Mouse (Mus musculus): ENCODE results near the gene Pnpla1. TPM values are rescaled to one million over a fixed set of nuclear protein-coding genes. Genes with fewer than 3 reads are reported as not detected.
"Not testable (repeated sequence)": the region's sequence is repeated elsewhere in the genome, so short reads cannot be mapped to it uniquely, and the experiment has no call there.

Gene Pnpla1
- polyA plus RNA-seq, 1 experiment from 2014 or later, result 13.8 TPM

GRCm38 (mm10) chr17:28824896-28825295 lies 33.3 kb upstream of the Pnpla1 start:
- Histone ChIP-seq H3K27ac (no peak overlapping the region), H3K9me3 (no peaks in the 10 kb centered on the region), H3K4me3 (no peak overlapping the region), H3K9ac (no peak overlapping the region), H3K4me1 (no peaks in the 10 kb centered on the region), H3K4me2 (no peak overlapping the region), H3K27me3 (no peaks in the 10 kb centered on the region), H3K36me3 (peaks cover 98% of the 10 kb centered on the region)
- ATAC-seq (ENCODE audit: insufficient number of reproducible peaks, low FRiP score, low TSS enrichment, low read depth), result no peak
- WGBS, result 77% methylated on average over 6 of the region's 6 CpGs

DNA sequence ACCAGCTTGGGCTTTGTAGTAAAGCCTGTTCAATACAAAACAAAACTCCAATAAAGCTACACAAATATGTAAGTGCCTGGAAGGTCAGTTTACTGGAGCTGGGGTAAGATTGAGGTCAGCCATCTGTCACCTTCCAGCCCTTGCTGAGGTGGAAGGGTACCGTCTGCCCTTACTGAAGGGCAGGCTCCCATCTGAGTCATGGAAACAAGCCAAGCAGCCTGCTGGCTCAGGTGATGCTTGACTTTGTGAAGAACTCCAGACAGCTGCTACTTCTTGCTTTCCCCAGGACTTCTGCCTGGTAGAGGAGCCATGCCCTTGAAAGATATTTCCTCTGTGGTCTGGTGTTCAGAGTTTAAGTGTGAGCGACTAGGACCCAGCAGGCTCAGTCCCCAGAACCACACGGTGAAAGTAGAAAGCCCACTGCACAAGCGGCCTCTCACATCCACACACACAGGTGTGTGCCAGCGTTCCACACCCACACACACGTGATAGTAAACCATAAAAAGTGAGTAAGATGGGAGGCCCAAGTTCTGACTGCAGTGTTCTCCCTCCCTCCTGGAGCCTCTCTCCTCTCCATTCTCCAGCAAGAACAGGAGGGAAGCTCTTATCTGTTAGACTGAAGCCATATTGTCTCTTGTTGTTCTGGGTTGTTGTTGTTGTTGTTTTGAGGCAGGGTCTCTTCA lies 32.7 kb upstream of the Pnpla1 start:
- peaks cover 99% of the 10 kb centered on the region for H3K36me3 ChIP-seq
- H3K9ac ChIP-seq, result no peak overlapping the region
- H3K9me3 ChIP-seq, result no peaks in the 10 kb centered on the region
- no peaks in the 10 kb centered on the region for H3K27me3 ChIP-seq
- H3K4me1 ChIP-seq, result no peaks in the 10 kb centered on the region
- ATAC-seq (ENCODE audit: insufficient number of reproducible peaks, low FRiP score, low TSS enrichment, low read depth), result no peak
- no peak overlapping the region for H3K27ac ChIP-seq
- WGBS, result 79% methylated on average over 6 of the region's 6 CpGs
- H3K4me3 ChIP-seq, result no peak overlapping the region
- no peak overlapping the region for H3K4me2 ChIP-seq

- no peak for ATAC-seq (ENCODE audit: insufficient number of reproducible peaks, low FRiP score, low TSS enrichment, low read depth)
- Histone ChIP-seq H3K4me2 (no peak overlapping the region), H3K36me3 (peaks cover 99% of the 10 kb centered on the region), H3K4me1 (no peaks in the 10 kb centered on the region), H3K9me3 (no peaks in the 10 kb centered on the region), H3K27ac (no peak overlapping the region), H3K4me3 (no peak overlapping the region), H3K27me3 (no peaks in the 10 kb centered on the region), H3K9ac (no peak overlapping the region)
- 92% methylated on average over 8 of the region's 8 CpGs for WGBS
Observed at GRCm38 (mm10) chr17:28827665-28828231, 30.5 kb upstream of the Pnpla1 start.

DNA sequence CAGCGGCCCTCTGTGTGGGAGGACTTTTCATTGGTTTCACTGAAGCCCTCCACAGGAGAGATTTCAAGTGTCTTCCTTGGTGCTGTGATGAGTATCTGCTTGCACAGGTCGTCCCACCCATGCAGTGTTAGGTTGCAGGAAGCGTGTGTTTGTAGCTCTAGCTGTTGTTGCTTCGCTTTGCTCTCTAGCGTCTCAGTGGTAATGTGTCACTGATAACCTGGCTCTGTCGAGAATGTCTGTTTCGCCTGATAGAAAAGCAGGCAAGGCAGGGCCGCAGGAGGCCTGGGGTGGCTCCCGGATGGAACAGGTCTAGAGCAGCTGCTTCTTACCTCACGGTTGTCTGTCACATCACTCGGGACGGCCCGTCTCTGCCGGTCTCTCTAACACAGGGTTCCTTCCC lies 29.1 kb upstream of the Pnpla1 start:
- Histone ChIP-seq H3K4me3 (no peak overlapping the region), H3K9me3 (no peaks in the 10 kb centered on the region), H3K4me1 (no peaks in the 10 kb centered on the region), H3K4me2 (no peak overlapping the region), H3K36me3 (peaks cover 98% of the 10 kb centered on the region), H3K27ac (no peak overlapping the region), H3K27me3 (no peaks in the 10 kb centered on the region), H3K9ac (no peak overlapping the region)
- WGBS, result 87% methylated on average over 14 of the region's 14 CpGs
- no peak for ATAC-seq (ENCODE audit: insufficient number of reproducible peaks, low FRiP score, low TSS enrichment, low read depth)

GRCm38 (mm10) chr17:28831065-28831464 lies 27.1 kb upstream of the Pnpla1 start:
- 65% methylated on average over 8 of the region's 8 CpGs for WGBS
- Histone ChIP-seq H3K9ac (no peak overlapping the region), H3K4me3 (no peak overlapping the region), H3K9me3 (no peaks in the 10 kb centered on the region), H3K27me3 (no peaks in the 10 kb centered on the region), H3K4me1 (no peaks in the 10 kb centered on the region), H3K27ac (no peak overlapping the region), H3K36me3 (peaks cover 97% of the 10 kb centered on the region), H3K4me2 (no peak overlapping the region)
- no peak for ATAC-seq (ENCODE audit: insufficient number of reproducible peaks, low FRiP score, low TSS enrichment, low read depth)

DNA sequence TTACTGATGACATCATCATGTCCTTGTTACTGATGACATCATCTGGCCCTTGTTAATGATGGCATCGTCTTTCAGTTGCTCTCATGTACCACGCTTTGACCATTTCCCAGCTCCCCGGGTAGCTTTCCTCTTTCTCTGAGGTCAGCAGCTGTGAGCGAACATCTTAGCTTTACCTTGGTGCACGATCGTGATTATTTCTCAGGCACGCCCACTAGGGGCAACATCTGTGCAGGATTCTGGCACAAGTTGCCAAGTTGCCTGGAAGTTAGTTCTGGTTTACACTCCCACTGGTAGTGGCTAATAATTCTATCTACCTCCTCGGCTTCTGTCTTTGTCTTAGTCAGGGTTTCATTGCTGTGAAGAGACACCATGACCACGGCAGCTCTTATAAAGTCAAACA lies 26.2 kb upstream of the Pnpla1 start:
- Histone ChIP-seq H3K4me1 (no peaks in the 10 kb centered on the region), H3K9me3 (no peaks in the 10 kb centered on the region), H3K27me3 (no peaks in the 10 kb centered on the region), H3K36me3 (peaks cover 97% of the 10 kb centered on the region), H3K9ac (no peak overlapping the region), H3K27ac (no peak overlapping the region), H3K4me3 (no peak overlapping the region), H3K4me2 (no peak overlapping the region)
- ATAC-seq (ENCODE audit: insufficient number of reproducible peaks, low FRiP score, low TSS enrichment, low read depth), result no peak
- WGBS, result 74% methylated on average over 9 of the region's 9 CpGs

- WGBS, result 93% methylated on average over 3 of the region's 3 CpGs
- Histone ChIP-seq H3K4me2 (no peak overlapping the region), H3K27ac (no peak overlapping the region), H3K4me3 (no peak overlapping the region), H3K4me1 (no peaks in the 10 kb centered on the region), H3K27me3 (no peaks in the 10 kb centered on the region), H3K9ac (no peak overlapping the region), H3K9me3 (no peaks in the 10 kb centered on the region), H3K36me3 (peaks cover 98% of the 10 kb centered on the region)
- ATAC-seq (ENCODE audit: insufficient number of reproducible peaks, low FRiP score, low TSS enrichment, low read depth), result no peak
Observed at GRCm38 (mm10) chr17:28832875-28833274, 25.3 kb upstream of the Pnpla1 start.

DNA sequence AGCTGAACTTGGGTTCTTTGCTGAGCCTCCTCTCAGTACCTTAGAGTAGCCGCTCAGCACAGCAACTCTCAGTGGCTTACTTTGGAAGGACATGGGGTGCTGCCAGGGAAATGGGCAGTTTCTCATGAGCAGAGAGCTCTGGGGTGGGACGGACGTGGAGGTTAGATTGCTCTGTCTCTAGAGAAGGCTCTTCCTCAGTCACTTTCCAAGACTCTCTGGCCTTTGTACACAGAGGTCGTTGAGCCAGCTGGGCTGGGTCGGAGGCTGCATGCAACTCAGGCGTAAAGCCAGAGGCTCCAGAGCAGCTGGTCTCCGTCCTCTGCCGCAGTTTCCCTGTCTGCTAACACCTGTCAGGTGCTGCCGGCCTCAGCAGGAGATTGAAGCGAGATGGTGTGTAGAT lies 23.5 kb upstream of the Pnpla1 start:
- Histone ChIP-seq H3K9me3 (no peaks in the 10 kb centered on the region), H3K9ac (no peak overlapping the region), H3K36me3 (peaks cover 97% of the 10 kb centered on the region), H3K27ac (no peak overlapping the region), H3K4me3 (no peak overlapping the region), H3K27me3 (no peaks in the 10 kb centered on the region), H3K4me1 (no peaks in the 10 kb centered on the region), H3K4me2 (no peak overlapping the region)
- ATAC-seq (ENCODE audit: insufficient number of reproducible peaks, low FRiP score, low TSS enrichment, low read depth), result no peak
- WGBS, result 78% methylated on average over 10 of the region's 10 CpGs

- no peak overlapping the region for H3K4me3 ChIP-seq
- no peak overlapping the region for H3K27ac ChIP-seq
- 92% methylated on average over 7 of the region's 7 CpGs for WGBS
- H3K9me3 ChIP-seq, result no peaks in the 10 kb centered on the region
- no peaks in the 10 kb centered on the region for H3K27me3 ChIP-seq
- peaks cover 69% of the 10 kb centered on the region for H3K36me3 ChIP-seq
- H3K4me2 ChIP-seq, result no peak overlapping the region
- ATAC-seq (ENCODE audit: insufficient number of reproducible peaks, low FRiP score, low TSS enrichment, low read depth), result no peak
- H3K4me1 ChIP-seq, result no peaks in the 10 kb centered on the region
- H3K9ac ChIP-seq, result no peak overlapping the region
Observed at GRCm38 (mm10) chr17:28837840-28838239, 20.4 kb upstream of the Pnpla1 start.

GRCm38 (mm10) chr17:28841947-28842346 lies 16.3 kb upstream of the Pnpla1 start:
- H3K4me2 ChIP-seq; H3K27me3 ChIP-seq; H3K9me3 ChIP-seq; H3K4me3 ChIP-seq; H3K27ac ChIP-seq; ATAC-seq (ENCODE audit: insufficient number of reproducible peaks, low FRiP score, low TSS enrichment, low read depth); H3K4me1 ChIP-seq; H3K9ac ChIP-seq: not testable (repeated sequence)
- WGBS, result 95% methylated on average over 4 of the region's 4 CpGs
- peaks cover 31% of the 10 kb centered on the region for H3K36me3 ChIP-seq

GRCm38 (mm10) chr17:28843665-28844064 lies 14.5 kb upstream of the Pnpla1 start:
- peaks cover 13% of the 10 kb centered on the region for H3K36me3 ChIP-seq
- H3K9me3 ChIP-seq, result no peaks in the 10 kb centered on the region
- no peak overlapping the region for H3K4me3 ChIP-seq
- no peaks in the 10 kb centered on the region for H3K4me1 ChIP-seq
- H3K9ac ChIP-seq, result no peak overlapping the region
- 55% methylated on average over 5 of the region's 5 CpGs for WGBS
- no peak overlapping the region for H3K4me2 ChIP-seq
- H3K27ac ChIP-seq, result no peak overlapping the region
- no peaks in the 10 kb centered on the region for H3K27me3 ChIP-seq
- no peak for ATAC-seq (ENCODE audit: insufficient number of reproducible peaks, low FRiP score, low TSS enrichment, low read depth)

DNA sequence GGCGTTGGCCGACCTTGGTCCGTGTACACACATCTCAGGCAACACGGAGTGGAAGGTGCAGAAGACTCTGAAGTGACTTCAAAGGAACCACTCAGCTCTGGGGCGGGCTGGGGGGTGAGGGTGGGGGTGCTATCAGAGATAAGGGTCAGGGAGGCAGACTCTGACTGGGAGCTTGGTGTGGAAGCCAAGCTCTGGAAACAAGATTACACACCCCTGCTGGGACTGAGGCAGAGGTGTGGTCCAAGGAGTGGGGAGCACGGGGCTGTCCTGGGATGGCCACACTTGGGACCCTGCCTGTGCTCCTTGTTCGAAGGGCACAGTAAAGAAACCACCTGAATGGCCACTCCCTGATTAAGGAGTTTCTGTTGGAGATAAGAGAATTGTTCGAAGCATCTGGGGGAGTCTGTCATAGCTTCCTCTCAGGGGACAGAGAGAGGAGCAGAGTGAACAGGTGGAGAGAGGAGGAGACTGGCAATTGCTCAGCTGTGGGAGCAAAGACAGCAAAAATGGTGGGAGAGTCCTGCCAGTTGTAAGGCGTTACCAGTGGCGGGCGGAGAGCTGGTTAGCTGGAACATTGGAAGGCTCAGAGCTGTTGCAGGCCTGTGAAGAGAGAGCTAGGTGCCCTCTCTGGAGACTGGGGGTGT lies 11.1 kb upstream of the Pnpla1 start:
- Histone ChIP-seq H3K9ac (no peak overlapping the region), H3K4me2 (no peak overlapping the region), H3K9me3 (no peaks in the 10 kb centered on the region), H3K4me1 (no peaks in the 10 kb centered on the region), H3K36me3 (no peaks in the 10 kb centered on the region), H3K4me3 (no peak overlapping the region), H3K27ac (no peak overlapping the region), H3K27me3 (no peaks in the 10 kb centered on the region)
- no peak for ATAC-seq (ENCODE audit: insufficient number of reproducible peaks, low FRiP score, low TSS enrichment, low read depth)
- WGBS, result 62% methylated on average over 11 of the region's 11 CpGs
